29 mouse cellular contexts compared by ENCODE assay signal in the genomic region with DNA sequence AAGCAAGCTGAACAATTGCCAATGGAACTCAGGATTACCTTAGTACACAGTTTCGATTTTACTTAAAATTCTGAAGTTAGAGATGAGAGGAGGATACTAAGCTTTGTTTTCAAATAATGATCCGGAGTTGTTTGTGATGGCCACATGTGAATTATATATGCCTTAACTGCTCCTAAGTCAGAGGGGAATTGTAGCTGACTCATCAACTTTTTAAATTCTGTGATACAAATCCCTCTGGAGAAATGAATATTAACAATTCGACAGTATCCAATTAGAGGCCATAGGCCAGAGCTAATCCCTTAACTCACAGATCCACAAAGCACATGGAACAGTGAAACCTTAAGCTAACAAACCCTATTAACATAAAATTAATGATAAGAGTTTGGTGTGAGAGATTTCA.
"Had no signal": no experiment of that assay in that cellular context is flagged by ENCODE, and none has a peak within 500 bp of the region (broad histone marks: within the 10 kb centered on the region; RNA-seq: fewer than 3 reads in every experiment).

No protein-coding gene starts in this region.

- H3K4me2 ChIP-seq: limb, embryonic 12.5 days; limb, embryonic 13.5 days; limb, embryonic 15.5 days; liver, embryonic 11.5 days; liver, embryonic 12.5 days; liver, embryonic 13.5 days; liver, embryonic 15.5 days; lung, embryonic 14.5 days; lung, embryonic 15.5 days; midbrain, embryonic 11.5 days; midbrain, embryonic 12.5 days; midbrain, embryonic 13.5 days; midbrain, embryonic 15.5 days; neural tube, embryonic 12.5 days had no signal

- H3K27ac ChIP-seq: limb, embryonic 10.5 days; limb, embryonic 12.5 days; limb, embryonic 13.5 days; limb, embryonic 15.5 days; liver, embryonic 12.5 days; liver, embryonic 13.5 days; liver, embryonic 14.5 days; liver, embryonic 15.5 days; lung, embryonic 15.5 days; macrophage; midbrain, embryonic 10.5 days; midbrain, embryonic 12.5 days; midbrain, embryonic 13.5 days; midbrain, embryonic 15.5 days; neural tube, embryonic 12.5 days had no signal

- H3K36me3 ChIP-seq: limb, embryonic 10.5 days; limb, embryonic 12.5 days; limb, embryonic 13.5 days; limb, embryonic 15.5 days; liver, embryonic 12.5 days; liver, embryonic 13.5 days; liver, embryonic 15.5 days; lung, embryonic 15.5 days; midbrain, embryonic 10.5 days; midbrain, embryonic 12.5 days; midbrain, embryonic 13.5 days; midbrain, embryonic 15.5 days; neural tube, embryonic 12.5 days had no signal

- H3K9ac ChIP-seq: limb, embryonic 12.5 days; limb, embryonic 13.5 days; limb, embryonic 15.5 days; liver, embryonic 12.5 days; liver, embryonic 13.5 days; liver, embryonic 14.5 days; liver, embryonic 15.5 days; liver, postnatal 0 days; lung, embryonic 14.5 days; lung, embryonic 15.5 days; midbrain, embryonic 12.5 days; midbrain, embryonic 13.5 days; midbrain, embryonic 15.5 days; neural tube, embryonic 12.5 days had no signal

- H3K9me3 ChIP-seq: limb, embryonic 10.5 days; limb, embryonic 12.5 days; limb, embryonic 13.5 days; limb, embryonic 15.5 days; liver, embryonic 12.5 days; liver, embryonic 13.5 days; liver, embryonic 15.5 days; lung, embryonic 15.5 days; megakaryocyte, embryonic 14.5 days; midbrain, embryonic 10.5 days; midbrain, embryonic 12.5 days; midbrain, embryonic 13.5 days; midbrain, embryonic 15.5 days; neural tube, embryonic 12.5 days had no signal

- H3K4me1 ChIP-seq: limb, embryonic 10.5 days; limb, embryonic 12.5 days; limb, embryonic 13.5 days; limb, embryonic 15.5 days; liver, embryonic 12.5 days; liver, embryonic 13.5 days; liver, embryonic 15.5 days; lung, embryonic 15.5 days; megakaryocyte, embryonic 14.5 days; midbrain, embryonic 10.5 days; midbrain, embryonic 12.5 days; midbrain, embryonic 13.5 days; midbrain, embryonic 15.5 days; neural tube, embryonic 12.5 days had no signal

- H3K4me3 ChIP-seq: limb, embryonic 10.5 days; limb, embryonic 12.5 days; limb, embryonic 13.5 days; limb, embryonic 15.5 days; liver, embryonic 12.5 days; liver, embryonic 13.5 days; liver, embryonic 15.5 days; lung, embryonic 15.5 days; megakaryocyte, embryonic 14.5 days; midbrain, embryonic 10.5 days; midbrain, embryonic 12.5 days; midbrain, embryonic 13.5 days; midbrain, embryonic 15.5 days; myocyte; neural tube, embryonic 12.5 days had no signal

- DNase-seq: left cerebral cortex, postnatal 4 days; liver; liver, embryonic 13.5 days; liver, postnatal 0 days; lung, adult 18-20 months; lung, adult 2 months; lung, embryonic 14.5 days; lung, postnatal 10 days; lung, postnatal 14 days; lung, postnatal 4 days; midbrain, embryonic 14.5 days had no signal

- H3K27me3 ChIP-seq: limb, embryonic 12.5 days; limb, embryonic 13.5 days; limb, embryonic 15.5 days; liver, embryonic 12.5 days; liver, embryonic 13.5 days; liver, embryonic 15.5 days; lung, embryonic 15.5 days; megakaryocyte, embryonic 14.5 days; midbrain, embryonic 12.5 days; midbrain, embryonic 13.5 days; midbrain, embryonic 15.5 days; neural tube, embryonic 12.5 days had no signal
